Mouse (Mus musculus): Measurements from ENCODE around the gene Dagla. TPM values are rescaled to one million over a fixed set of nuclear protein-coding genes. Genes with fewer than 3 reads are reported as not detected.

Dagla gene
- polyA plus RNA-seq, 1 experiment from 2014 or later, result 3.0 TPM

DNA sequence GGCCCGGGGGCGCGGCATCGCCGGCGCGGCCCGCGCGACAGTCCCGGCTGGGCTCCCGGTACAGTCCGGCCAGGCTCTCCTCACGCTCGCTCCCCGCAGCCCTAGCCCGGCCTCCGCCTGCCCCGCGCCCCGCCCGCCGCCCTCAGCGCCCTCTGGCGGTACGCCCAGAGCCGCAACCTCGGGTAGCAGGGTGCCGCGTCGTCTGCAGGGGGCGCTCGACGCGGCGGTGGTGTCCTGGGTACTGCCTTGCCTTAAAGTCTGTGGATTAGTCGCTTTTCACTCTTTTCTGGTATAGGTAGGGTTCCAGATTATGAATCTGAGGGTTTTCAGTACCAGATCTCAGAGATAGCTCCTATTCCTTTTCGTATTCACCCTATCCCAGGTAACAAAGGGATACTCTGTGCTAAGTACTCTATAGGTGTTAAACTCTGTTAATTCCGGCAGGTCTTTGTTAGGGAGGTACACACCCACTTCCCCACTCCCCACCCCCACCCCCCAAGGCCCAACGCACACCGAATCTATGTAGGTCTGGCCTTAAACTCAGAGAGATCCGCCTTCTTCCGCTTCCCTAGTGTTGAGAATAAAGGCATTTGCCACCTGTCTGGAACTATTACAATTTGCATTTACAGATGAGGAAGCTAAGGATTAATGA is 63.9 kb downstream of the Dagla start, which contains the start of gene Myrf:
Myrf (minus strand) TSS at position 95 of the 652 bp plus-strand sequence.
- H3K27ac ChIP-seq (ENCODE audit: low read depth, low read length), result 0 out of 2 replicates have a peak within 1 kb of the TSS, but pooled peaks have one; percentile 7
- peaks cover 9% of the 10 kb centered on the region; the same call in 1 of the 2 replicates for H3K4me1 ChIP-seq (ENCODE audit: control insufficient read depth, insufficient read depth, low read length)

GRCm38 (mm10) chr19:10239975-10240653 is 64.6 kb downstream of the Dagla start:
- Histone ChIP-seq H3K27ac (ENCODE audit: low read depth, low read length) (0 out of 2 replicates have a peak overlapping the region, but pooled peaks have one; percentile 7), H3K9ac (ENCODE audit: low read depth, low read length) (peak overlapping the region; percentile 65), H3K4me3 (ENCODE audit: low read length) (peak overlapping the region; percentile 51), H3K4me1 (ENCODE audit: control insufficient read depth, insufficient read depth, low read length) (peaks cover 9% of the 10 kb centered on the region; the same call in 1 of the 2 replicates), H3K36me3 (ENCODE audit: control insufficient read depth, insufficient read depth, low read length) (no peaks in the 10 kb centered on the region), H3K27me3 (ENCODE audit: control insufficient read depth, insufficient read depth, low read length) (no peaks in the 10 kb centered on the region), H3K4me2 (replicated peaks; ENCODE audit: low read depth, low read length) (peak overlapping the region; percentile 90), H3K9me3 (ENCODE audit: control insufficient read depth, low read length) (no peaks in the 10 kb centered on the region)
- no peak; the same call in 1 of the 2 replicates for ATAC-seq (ENCODE audit: low FRiP score, low TSS enrichment)
- 4% methylated on average over 21 of the region's 26 CpGs for WGBS

More for the DNA sequence above, 63.9 kb downstream of the Dagla start, which contains the start of gene Myrf:
- WGBS, result 8% methylated on average over 39 of the region's 43 CpGs
- Histone ChIP-seq H3K9me3 (ENCODE audit: control insufficient read depth, low read length) (no peaks in the 10 kb centered on the region), H3K4me3 (ENCODE audit: low read length) (peak within 1 kb of the TSS; percentile 51), H3K9ac (ENCODE audit: low read depth, low read length) (peak within 1 kb of the TSS; percentile 65), H3K27me3 (ENCODE audit: control insufficient read depth, insufficient read depth, low read length) (no peaks in the 10 kb centered on the region), H3K4me2 (replicated peaks; ENCODE audit: low read depth, low read length) (peak within 1 kb of the TSS; percentile 90), H3K36me3 (ENCODE audit: control insufficient read depth, insufficient read depth, low read length) (no peaks in the 10 kb centered on the region)
- peak; percentile 83 for ATAC-seq (ENCODE audit: low FRiP score, low TSS enrichment)

- peak overlapping the region; percentile 90 for H3K4me2 ChIP-seq (replicated peaks; ENCODE audit: low read depth, low read length)
- no peaks in the 10 kb centered on the region for H3K36me3 ChIP-seq (ENCODE audit: control insufficient read depth, insufficient read depth, low read length)
- H3K4me1 ChIP-seq (ENCODE audit: control insufficient read depth, insufficient read depth, low read length), result peaks cover 9% of the 10 kb centered on the region; the same call in 1 of the 2 replicates
- no peak overlapping the region for H3K27ac ChIP-seq (ENCODE audit: low read depth, low read length)
- no peak for ATAC-seq (ENCODE audit: low FRiP score, low TSS enrichment)
- H3K9me3 ChIP-seq (ENCODE audit: control insufficient read depth, low read length), result no peaks in the 10 kb centered on the region
- peak overlapping the region; percentile 51; the same call in 1 of the 2 replicates for H3K4me3 ChIP-seq (ENCODE audit: low read length)
- no peaks in the 10 kb centered on the region for H3K27me3 ChIP-seq (ENCODE audit: control insufficient read depth, insufficient read depth, low read length)
- no peak overlapping the region for H3K9ac ChIP-seq (ENCODE audit: low read depth, low read length)
- WGBS, result 53% methylated on average over 2 of the region's 2 CpGs
These were observed 65.3 kb downstream of the Dagla start for GRCm38 (mm10) chr19:10239419-10239818.

- 75% methylated on average over 3 of the region's 3 CpGs for WGBS
- Histone ChIP-seq H3K27ac (ENCODE audit: low read depth, low read length) (no peak overlapping the region), H3K27me3 (ENCODE audit: control insufficient read depth, insufficient read depth, low read length) (no peaks in the 10 kb centered on the region), H3K4me1 (ENCODE audit: control insufficient read depth, insufficient read depth, low read length) (peaks cover 9% of the 10 kb centered on the region; the same call in 1 of the 2 replicates), H3K4me2 (replicated peaks; ENCODE audit: low read depth, low read length) (no peak overlapping the region), H3K9ac (ENCODE audit: low read depth, low read length) (no peak overlapping the region), H3K36me3 (ENCODE audit: control insufficient read depth, insufficient read depth, low read length) (no peaks in the 10 kb centered on the region), H3K4me3 (ENCODE audit: low read length) (no peak overlapping the region), H3K9me3 (ENCODE audit: control insufficient read depth, low read length) (no peaks in the 10 kb centered on the region)
- ATAC-seq (ENCODE audit: low FRiP score, low TSS enrichment), result no peak
These were observed 66.2 kb downstream of the Dagla start for GRCm38 (mm10) chr19:10238477-10238876.

DNA sequence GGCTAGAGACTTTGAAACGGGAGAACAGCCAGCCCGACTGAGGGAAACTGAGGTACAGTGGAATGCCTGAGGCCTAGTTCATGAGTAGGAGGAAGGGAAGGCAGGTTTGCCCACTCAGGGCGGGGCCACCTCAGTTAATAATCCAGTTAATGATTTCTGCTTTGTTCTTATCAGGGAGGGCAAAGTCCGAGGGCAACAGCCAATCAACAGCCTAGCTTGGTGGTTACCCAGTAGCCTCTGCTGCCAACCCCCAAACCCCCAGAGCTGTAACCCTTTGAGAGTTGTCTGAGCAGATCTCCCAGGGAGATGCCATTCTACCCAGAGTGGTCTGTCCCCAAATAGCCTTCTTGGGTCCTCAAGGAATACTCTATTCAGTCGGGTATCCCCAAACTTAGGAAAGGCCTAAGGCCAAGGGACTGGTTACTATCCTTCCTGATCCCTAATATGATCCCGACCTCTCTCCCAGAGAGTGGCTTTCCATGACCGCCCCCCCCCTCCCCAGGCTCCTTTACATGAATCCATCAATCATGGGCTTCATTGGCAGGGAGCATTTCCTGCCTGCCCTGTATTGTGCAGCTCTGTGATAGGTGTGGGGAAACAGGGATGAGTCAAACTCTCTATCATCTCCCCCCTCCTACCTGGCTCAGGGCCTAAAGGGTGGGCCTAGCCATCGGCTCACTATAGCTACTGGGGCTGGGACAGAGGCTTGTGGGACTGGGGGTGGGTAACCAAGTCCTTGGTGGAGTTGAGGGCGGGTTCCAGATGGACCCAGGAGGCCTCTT is 68.7 kb downstream of the Dagla start:
- no peak for ATAC-seq (ENCODE audit: low FRiP score, low TSS enrichment)
- WGBS, result 81% methylated on average over 9 of the region's 9 CpGs
- no peak overlapping the region for H3K4me2 ChIP-seq (replicated peaks; ENCODE audit: low read depth, low read length)
- H3K36me3 ChIP-seq (ENCODE audit: control insufficient read depth, insufficient read depth, low read length), result no peaks in the 10 kb centered on the region
- H3K9ac ChIP-seq (ENCODE audit: low read depth, low read length), result no peak overlapping the region
- no peaks in the 10 kb centered on the region for H3K27me3 ChIP-seq (ENCODE audit: control insufficient read depth, insufficient read depth, low read length)
- no peak overlapping the region for H3K27ac ChIP-seq (ENCODE audit: low read depth, low read length)
- peaks cover 14% of the 10 kb centered on the region; the same call in 1 of the 2 replicates for H3K4me1 ChIP-seq (ENCODE audit: control insufficient read depth, insufficient read depth, low read length)
- no peak overlapping the region for H3K4me3 ChIP-seq (ENCODE audit: low read length)
- no peaks in the 10 kb centered on the region for H3K9me3 ChIP-seq (ENCODE audit: control insufficient read depth, low read length)

DNA sequence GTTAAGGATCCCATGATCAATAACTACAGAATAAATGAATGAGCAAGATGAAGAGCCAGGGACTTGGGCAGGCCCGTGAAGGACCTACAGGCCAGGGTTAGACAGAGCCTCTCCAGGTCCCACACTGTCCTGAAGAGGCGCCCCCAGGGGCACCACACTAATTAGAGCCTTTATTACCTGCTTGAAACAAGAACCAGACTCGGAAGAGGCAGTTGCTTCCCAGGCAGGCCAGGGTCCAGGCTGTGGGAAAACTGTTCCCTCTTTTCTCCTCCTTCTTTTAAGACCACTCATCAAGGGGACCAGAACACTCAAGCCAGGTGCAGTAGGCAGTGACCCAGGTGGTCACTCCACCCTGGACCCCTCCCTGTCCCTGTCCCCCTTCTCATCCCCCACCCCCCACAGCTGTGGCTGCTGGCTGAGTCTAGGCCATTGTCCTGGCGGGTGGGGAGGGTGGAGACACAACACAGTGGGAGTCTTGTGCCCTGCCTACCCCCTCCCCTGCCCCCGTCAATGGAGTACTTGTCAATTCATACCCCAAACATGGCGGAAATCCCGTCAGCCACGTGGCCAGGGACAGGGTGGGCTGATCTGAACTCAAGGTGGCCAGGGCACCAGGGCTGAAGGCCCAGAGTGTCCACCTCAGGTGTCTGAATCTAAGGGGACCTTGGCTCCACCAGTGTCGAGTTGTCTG is 72.2 kb downstream of the Dagla start:
- no peak overlapping the region for H3K27ac ChIP-seq (ENCODE audit: low read depth, low read length)

GRCm38 (mm10) chr19:10231871-10232270 is 72.8 kb downstream of the Dagla start:
- 41% methylated on average over 5 of the region's 5 CpGs for WGBS
- ATAC-seq (ENCODE audit: low FRiP score, low TSS enrichment), result no peak
- Histone ChIP-seq H3K4me1 (ENCODE audit: control insufficient read depth, insufficient read depth, low read length) (peaks cover 19% of the 10 kb centered on the region; the same call in 1 of the 2 replicates), H3K9me3 (ENCODE audit: control insufficient read depth, low read length) (no peaks in the 10 kb centered on the region), H3K36me3 (ENCODE audit: control insufficient read depth, insufficient read depth, low read length) (no peaks in the 10 kb centered on the region), H3K27me3 (ENCODE audit: control insufficient read depth, insufficient read depth, low read length) (no peaks in the 10 kb centered on the region), H3K4me3 (ENCODE audit: low read length) (no peak overlapping the region), H3K4me2 (replicated peaks; ENCODE audit: low read depth, low read length) (no peak overlapping the region), H3K27ac (ENCODE audit: low read depth, low read length) (no peak overlapping the region), H3K9ac (ENCODE audit: low read depth, low read length) (no peak overlapping the region)

More for the DNA sequence above, 72.2 kb downstream of the Dagla start:
- Histone ChIP-seq H3K9ac (ENCODE audit: low read depth, low read length) (no peak overlapping the region), H3K36me3 (ENCODE audit: control insufficient read depth, insufficient read depth, low read length) (no peaks in the 10 kb centered on the region), H3K4me3 (ENCODE audit: low read length) (no peak overlapping the region), H3K4me2 (replicated peaks; ENCODE audit: low read depth, low read length) (no peak overlapping the region), H3K4me1 (ENCODE audit: control insufficient read depth, insufficient read depth, low read length) (peaks cover 15% of the 10 kb centered on the region; the same call in 1 of the 2 replicates), H3K9me3 (ENCODE audit: control insufficient read depth, low read length) (no peaks in the 10 kb centered on the region), H3K27me3 (ENCODE audit: control insufficient read depth, insufficient read depth, low read length) (no peaks in the 10 kb centered on the region)
- no peak for ATAC-seq (ENCODE audit: low FRiP score, low TSS enrichment)
- WGBS, result 48% methylated on average over 9 of the region's 9 CpGs

DNA sequence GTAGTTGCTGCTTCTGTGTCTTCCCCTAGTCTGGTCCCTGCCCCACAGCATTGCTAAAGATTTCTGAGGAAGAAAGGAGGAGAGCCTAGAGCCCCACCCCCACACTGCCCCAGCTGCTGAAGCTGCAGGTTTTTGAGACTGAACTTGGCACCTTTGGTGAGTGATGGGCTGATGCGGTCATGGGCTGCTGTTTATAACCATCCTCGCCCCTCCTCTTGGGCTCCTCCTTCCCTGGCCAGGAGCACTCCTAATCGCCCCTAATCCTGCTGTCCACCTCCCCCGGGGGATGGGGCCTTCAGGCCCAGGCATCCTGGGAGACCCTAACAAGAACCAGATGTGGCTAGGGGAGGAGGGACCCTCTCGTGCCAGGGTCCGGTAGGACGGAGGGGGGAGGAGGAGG is 73.7 kb downstream of the Dagla start:
- WGBS, result 11% methylated on average over 7 of the region's 7 CpGs
- no peak overlapping the region for H3K4me2 ChIP-seq (replicated peaks; ENCODE audit: low read depth, low read length)

More for the DNA sequence above, 73.7 kb downstream of the Dagla start:
- Histone ChIP-seq H3K4me3 (ENCODE audit: low read length) (no peak overlapping the region), H3K4me1 (ENCODE audit: control insufficient read depth, insufficient read depth, low read length) (peaks cover 19% of the 10 kb centered on the region; the same call in 1 of the 2 replicates), H3K27ac (ENCODE audit: low read depth, low read length) (no peak overlapping the region), H3K36me3 (ENCODE audit: control insufficient read depth, insufficient read depth, low read length) (no peaks in the 10 kb centered on the region), H3K27me3 (ENCODE audit: control insufficient read depth, insufficient read depth, low read length) (no peaks in the 10 kb centered on the region), H3K9ac (ENCODE audit: low read depth, low read length) (no peak overlapping the region; the same call in 1 of the 2 replicates), H3K9me3 (ENCODE audit: control insufficient read depth, low read length) (no peaks in the 10 kb centered on the region)
- peak; percentile 20; the same call in 1 of the 2 replicates for ATAC-seq (ENCODE audit: low FRiP score, low TSS enrichment)

Data from kidney, embryonic 14.5 days (tissue).